Comparison of ENCODE assay signal across 9 mouse cellular contexts in genomic region chrX:23565581-23565980, GRCm38 (mm10).
DNase-seq lines count a peak whose midpoint lies in the region.
"Had no signal": no experiment of that assay in that cellular context is flagged by ENCODE, and none has a peak within 500 bp of the region (broad histone marks: within the 10 kb centered on the region; RNA-seq: fewer than 3 reads in every experiment).

No protein-coding gene starts in this region.

- DNase-seq in cerebellum, adult 8-10 months = peak; percentile 3
- DNase-seq in cerebellum, adult 11 months = no peak
- DNase-seq in layer of hippocampus, adult 11-12 months (ENCODE audit: low spot score) = peak; percentile 40
- no peak for DNase-seq in layer of hippocampus, adult 8-10 months (ENCODE audit: low spot score in 2 of 2)
- peak; percentile 37 for DNase-seq in A20 (ENCODE audit: low read depth, low spot score)
- peak; percentile 48 for DNase-seq in embryo, embryonic 10 days (ENCODE audit: low spot score)
- DNase-seq in naive thymus-derived CD4-positive, alpha-beta T cell, adult 2 months (ENCODE audit: low read depth) = peak; percentile 27
- DNase-seq in yolk sac, embryonic 10.5 days (ENCODE audit: low spot score) = no peak
- DNase-seq: liver, embryonic 13.5 days had no signal

Comparison
In these comparisons a context has a peak if more than half of its experiments do, and no peak if none do; other contexts are left out.
1. DNase-seq: peak in cerebellum, adult 8-10 months (single experiment), layer of hippocampus, adult 11-12 months (single experiment), A20 (single experiment), embryo, embryonic 10 days (single experiment) and naive thymus-derived CD4-positive, alpha-beta T cell, adult 2 months (single experiment); none in cerebellum, adult 11 months (single experiment), layer of hippocampus, adult 8-10 months (0 of 2) and yolk sac, embryonic 10.5 days (single experiment).